Mouse (Mus musculus) myocyte (in vitro differentiated cells): ENCODE measurements around the gene Frem1. TPM values are rescaled to one million over a fixed set of nuclear protein-coding genes. Genes with fewer than 3 reads are reported as not detected.

ENCODE experiments used
- H3K27me3 ChIP-seq: one replicate; pipeline ENCODE4 v1.6.1; 2011; ENCODE audit not compliant: control insufficient read depth, insufficient read depth, insufficient read length
- H3K36me3 ChIP-seq: one replicate; pipeline ENCODE4 v1.6.1; 2011; ENCODE audit not compliant: control insufficient read depth, insufficient read depth
- H3K4me2 ChIP-seq: one replicate; pipeline ENCODE4 v1.6.1; 2011; ENCODE audit warnings: low read depth, control low read depth
- H3K4me3 ChIP-seq: one replicate; pipeline ENCODE4 v1.5.1; 2011; ENCODE audit warnings: mild to moderate bottlenecking, control low read depth, moderate library complexity
- H3K79me2 ChIP-seq: one replicate; pipeline ENCODE4 v1.6.1; 2011; ENCODE audit not compliant: control insufficient read depth, insufficient read depth
- H3ac ChIP-seq: one replicate; pipeline ENCODE4 v1.6.1; 2011; ENCODE audit not compliant: control insufficient read depth, insufficient read length
- CEBPB ChIP-seq: IDR thresholded peaks from 2 replicates; pipeline ENCODE4 v1.6.1; 2011; ENCODE audit warnings: mild to moderate bottlenecking, moderate library complexity; ENCODE audit not compliant: poor library complexity, insufficient read depth, severe bottlenecking
- E2F4 ChIP-seq: IDR thresholded peaks from one replicate; pipeline ENCODE4 v1.6.1; 2011; ENCODE audit warnings: mild to moderate bottlenecking, control low read depth, moderate library complexity; ENCODE audit not compliant: insufficient read depth
- MAX ChIP-seq: IDR thresholded peaks from one replicate; pipeline ENCODE4 v1.6.1; 2011; ENCODE audit warnings: low read depth, mild to moderate bottlenecking, control low read depth
- MYOD1 ChIP-seq, 3 experiments: IDR thresholded peaks; one replicate each; pipeline ENCODE4 v1.6.1; 2011; ENCODE audit warnings: control low read depth in 2 of 3, low read depth in 2 of 3, mild to moderate bottlenecking in 2 of 3, moderate library complexity in 1 of 3; ENCODE audit not compliant: insufficient read length in 2 of 3, control insufficient read depth in 1 of 3
- MYOG ChIP-seq, 3 experiments: IDR thresholded peaks; one replicate each; pipeline ENCODE4 v1.6.1; 2011; ENCODE audit warnings: control low read depth in 2 of 3, low read depth in 2 of 3, mild to moderate bottlenecking in 2 of 3; ENCODE audit not compliant: insufficient read length in 2 of 3, control insufficient read depth in 1 of 3, insufficient read depth in 1 of 3
- POLR2A ChIP-seq: IDR thresholded peaks from one replicate; pipeline ENCODE4 v1.6.1; 2011; ENCODE audit warnings: low read depth, mild to moderate bottlenecking, control low read depth, moderate library complexity; ENCODE audit not compliant: insufficient read length
- POLR2AphosphoS2 ChIP-seq: IDR thresholded peaks from one replicate; pipeline ENCODE4 v1.6.1; 2011; ENCODE audit warnings: low read depth, control low read depth; ENCODE audit not compliant: insufficient read length
- REST ChIP-seq: IDR thresholded peaks from one replicate; pipeline ENCODE4 v1.6.1; 2011; ENCODE audit warnings: mild to moderate bottlenecking, control low read depth, moderate library complexity; ENCODE audit not compliant: insufficient read depth, insufficient read length
- SRF ChIP-seq: IDR thresholded peaks from one replicate; pipeline ENCODE4 v1.6.1; 2011; ENCODE audit warnings: low read depth; ENCODE audit not compliant: control insufficient read depth, insufficient read length
- TCF12 ChIP-seq: IDR thresholded peaks from one replicate; pipeline ENCODE4 v1.6.1; 2011; ENCODE audit warnings: mild to moderate bottlenecking, control low read depth; ENCODE audit not compliant: poor library complexity, insufficient read depth, severe bottlenecking
- TCF3 ChIP-seq: IDR thresholded peaks from one replicate; pipeline ENCODE4 v1.6.1; 2011; ENCODE audit warnings: low read depth, control low read depth; ENCODE audit not compliant: insufficient read length
- USF1 ChIP-seq: IDR thresholded peaks from one replicate; pipeline ENCODE4 v1.6.1; 2011; ENCODE audit warnings: low read depth, mild to moderate bottlenecking, control low read depth, moderate library complexity
- polyA plus RNA-seq: library from polyadenylated mRNA; unstranded; fragments of >200 nt; fragmentation: generic; extraction: Trizol; gene quantifications from one replicate; pipeline ENCODE4 v1.2.1, GENCODE M21; 2012; ENCODE audit warnings: missing spikeins

Frem1 gene
- polyA plus RNA-seq, 1 experiment: 0.01 TPM

DNA sequence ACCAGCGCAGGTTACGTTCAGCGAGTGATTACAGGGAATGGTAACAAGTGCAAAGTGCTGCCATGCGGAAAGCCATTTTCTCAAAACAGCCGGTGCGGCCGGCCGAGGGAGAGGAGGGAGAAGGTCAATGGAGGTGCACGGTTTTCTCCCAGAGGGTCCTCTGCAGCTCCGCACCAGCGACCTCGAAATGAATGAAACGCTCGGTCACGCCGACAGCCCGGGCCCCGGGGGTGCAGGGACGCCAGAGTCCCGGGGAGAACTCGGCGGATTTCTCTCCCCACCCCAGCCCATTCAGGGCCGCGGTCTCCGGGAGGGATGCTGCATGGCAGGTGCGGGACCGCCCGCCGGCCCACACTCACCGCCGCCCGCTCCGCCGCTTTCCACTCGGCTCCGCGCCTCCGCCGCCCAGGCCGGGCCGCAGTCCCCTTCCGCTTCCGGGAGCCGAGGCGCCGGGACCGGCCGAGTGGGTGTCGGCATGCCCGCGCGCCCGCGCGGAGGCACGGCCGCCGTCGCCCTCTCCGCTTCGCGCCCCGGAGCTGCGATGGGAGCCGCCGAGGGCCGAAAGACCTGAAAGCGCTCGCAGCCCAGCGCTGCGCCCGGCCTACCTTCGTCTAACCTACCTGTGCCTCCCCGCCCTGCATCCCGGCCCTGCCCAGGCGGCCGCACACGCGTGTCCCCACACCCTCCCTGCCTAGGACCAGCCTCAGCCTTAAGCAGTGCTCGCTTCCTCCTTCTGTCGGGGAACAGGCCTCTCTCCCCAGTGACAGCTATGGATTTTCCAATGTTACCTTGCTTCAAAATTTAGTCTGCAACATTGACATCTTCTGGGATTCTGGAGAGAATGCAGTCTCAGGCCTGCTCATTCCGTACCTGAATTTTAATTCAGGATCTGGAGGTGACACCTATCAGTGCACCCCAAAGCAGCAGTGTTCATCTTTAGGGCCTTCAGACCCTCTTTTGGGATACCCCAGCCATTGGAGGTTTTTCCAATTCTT lies 192.7 kb downstream of the Frem1 start, which contains the start of gene Zdhhc21:
Gene Zdhhc21, minus strand, starts transcription at position 828 of the 995 bp plus-strand sequence.
- H3K27me3 ChIP-seq: no peaks in the 10 kb centered on the region
- TF ChIP-seq CEBPB (no peak), MYOD1 (IDR thresholded peaks at IDR 0.05; ENCODE audit: control insufficient read depth in 1 of 3, insufficient read length in 2 of 3, low read depth in 2 of 3) (peak in 2 of 3 experiments; percentile 43 to 76), REST (no peak), MYOG (IDR thresholded peaks at IDR 0.05; ENCODE audit: control insufficient read depth in 1 of 3, insufficient read depth in 1 of 3, insufficient read length in 2 of 3, low read depth in 2 of 3) (peak in 2 of 3 experiments; percentile 39 to 41), E2F4 (peak; percentile 42), POLR2A (peak; percentile 67), TCF12 (no peak), SRF (no peak)
- H3K4me2 ChIP-seq: peak within 1 kb of the TSS; percentile 94
- H3K79me2 ChIP-seq: peaks cover 31% of the 10 kb centered on the region
- H3K36me3 ChIP-seq: no peaks in the 10 kb centered on the region
- peak within 1 kb of the TSS; percentile 99 for H3ac ChIP-seq
- peak within 1 kb of the TSS; percentile 53 for H3K4me3 ChIP-seq

GRCm38 (mm10) chr4:82858431-82859010 lies 193.6 kb downstream of the Frem1 start:
- Histone ChIP-seq H3ac (peak overlapping the region; percentile 99), H3K4me2 (peak overlapping the region; percentile 94), H3K27me3 (no peaks in the 10 kb centered on the region), H3K4me3 (peak overlapping the region; percentile 53), H3K36me3 (no peaks in the 10 kb centered on the region), H3K79me2 (peaks cover 38% of the 10 kb centered on the region)
- TF ChIP-seq MAX (no peak), E2F4 (no peak), CEBPB (no peak), REST (no peak), SRF (no peak), MYOD1 (IDR thresholded peaks at IDR 0.05; ENCODE audit: control insufficient read depth in 1 of 3, insufficient read length in 2 of 3, low read depth in 2 of 3) (no peak), POLR2AphosphoS2 (no peak), USF1 (no peak), TCF3 (no peak), TCF12 (no peak), POLR2A (no peak), MYOG (IDR thresholded peaks at IDR 0.05; ENCODE audit: control insufficient read depth in 1 of 3, insufficient read depth in 1 of 3, insufficient read length in 2 of 3, low read depth in 2 of 3) (no peak)

GRCm38 (mm10) chr4:82856986-82857385 lies 195.2 kb downstream of the Frem1 start:
- no peaks in the 10 kb centered on the region for H3K36me3 ChIP-seq
- H3K4me2 ChIP-seq: no peak overlapping the region
- H3ac ChIP-seq: no peak overlapping the region
- H3K79me2 ChIP-seq: peaks cover 38% of the 10 kb centered on the region
- H3K27me3 ChIP-seq: no peaks in the 10 kb centered on the region
- H3K4me3 ChIP-seq: no peak overlapping the region
- TF ChIP-seq POLR2A: no peak
- TF ChIP-seq REST: no peak
- TF ChIP-seq MYOG (IDR thresholded peaks at IDR 0.05; ENCODE audit: control insufficient read depth in 1 of 3, insufficient read depth in 1 of 3, insufficient read length in 2 of 3, low read depth in 2 of 3): no peak
- TF ChIP-seq MYOD1 (IDR thresholded peaks at IDR 0.05; ENCODE audit: control insufficient read depth in 1 of 3, insufficient read length in 2 of 3, low read depth in 2 of 3): no peak
- no peak for TF ChIP-seq MAX
- TF ChIP-seq CEBPB: no peak

DNA sequence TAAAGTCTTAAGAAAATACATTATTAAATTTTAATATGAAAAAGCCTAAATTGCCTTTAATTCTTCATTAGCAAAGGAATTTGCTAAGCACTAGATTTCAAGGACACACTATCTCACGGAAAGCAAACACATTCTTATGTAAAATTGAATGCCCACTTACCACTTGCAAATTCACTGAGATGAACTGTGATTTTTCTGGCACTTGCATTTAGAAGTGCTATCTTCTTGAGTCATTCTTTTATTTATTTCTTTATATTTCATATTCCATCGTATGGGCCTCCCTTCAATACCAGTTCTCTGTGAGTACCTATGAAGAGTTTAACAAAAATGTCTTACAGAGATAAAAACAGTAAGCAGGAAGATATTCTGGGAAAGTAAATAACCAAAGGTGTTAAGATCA lies 198.3 kb downstream of the Frem1 start:
- H3K4me2 ChIP-seq: no peak overlapping the region
- H3K79me2 ChIP-seq: peaks cover 35% of the 10 kb centered on the region
- no peak overlapping the region for H3ac ChIP-seq
- no peaks in the 10 kb centered on the region for H3K27me3 ChIP-seq
- H3K36me3 ChIP-seq: no peaks in the 10 kb centered on the region
- no peak for TF ChIP-seq SRF
- TF ChIP-seq TCF12: no peak
- no peak for TF ChIP-seq POLR2A
- H3K4me3 ChIP-seq: no peak overlapping the region

- no peak overlapping the region for H3K4me3 ChIP-seq
- H3K27me3 ChIP-seq: no peaks in the 10 kb centered on the region
- H3K4me2 ChIP-seq: peak overlapping the region; percentile 63
- TF ChIP-seq MYOG (IDR thresholded peaks at IDR 0.05; ENCODE audit: control insufficient read depth in 1 of 3, insufficient read depth in 1 of 3, insufficient read length in 2 of 3, low read depth in 2 of 3) (no peak), MYOD1 (IDR thresholded peaks at IDR 0.05; ENCODE audit: control insufficient read depth in 1 of 3, insufficient read length in 2 of 3, low read depth in 2 of 3) (peak in 1 of 3 experiments; percentile 28)
- no peak overlapping the region for H3ac ChIP-seq
- peaks cover 4% of the 10 kb centered on the region for H3K36me3 ChIP-seq
- H3K79me2 ChIP-seq: no peaks in the 10 kb centered on the region
Measured at GRCm38 (mm10) chr4:82848552-82849234, 203.4 kb downstream of the Frem1 start.

Other genes starting within 250 kb of the Frem1 start
- gene Zdhhc21, start 192.4 kb downstream of the Frem1 start, polyA plus RNA-seq: 3.1 TPM
- not detected for gene Cer1, start 167.2 kb downstream of the Frem1 start, polyA plus RNA-seq